Mouse (Mus musculus) thymus, adult 2 months (tissue): Measurements from ENCODE around the gene Ltbp2.

Experiments used
- CTCF ChIP-seq: fragments of 200-500 bp; IDR thresholded peaks from 2 replicates; pipeline ENCODE4 v1.5.1; 2012; ENCODE audit warnings: mild to moderate bottlenecking, control low read depth, low read length, moderate library complexity, borderline replicate concordance; ENCODE audit not compliant: control insufficient read depth, poor library complexity, insufficient read depth; ENCODE audit errors: extremely low read depth
- POLR2A ChIP-seq: fragments of 200-500 bp; IDR thresholded peaks from 2 replicates; pipeline ENCODE4 v1.6.1; 2012; ENCODE audit warnings: mild to moderate bottlenecking, low read length, control low read depth, moderate library complexity; ENCODE audit not compliant: control insufficient read depth, poor library complexity, insufficient read depth; ENCODE audit errors: extremely low read depth

DNA sequence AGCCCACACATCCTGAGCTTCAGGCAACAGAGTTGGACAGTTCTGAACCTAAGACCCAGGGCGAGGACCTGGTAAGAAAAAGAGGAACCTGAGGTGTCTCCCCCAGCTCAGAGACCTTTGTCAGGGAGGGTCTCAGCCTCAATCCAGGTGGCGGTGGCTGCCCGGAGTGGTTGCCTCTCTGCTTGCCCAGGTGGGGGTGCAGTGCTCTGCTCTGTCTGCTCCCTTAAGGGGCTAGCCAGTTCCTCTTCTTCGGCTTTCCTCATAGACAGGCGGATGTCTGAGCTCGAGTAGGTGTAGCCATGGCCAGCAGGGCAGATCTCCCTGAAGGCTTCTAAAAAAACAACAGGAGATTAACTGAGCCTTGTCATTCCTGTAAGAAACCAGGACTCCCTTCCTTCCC lies 67.3 kb downstream of the Ltbp2 start:
- TF ChIP-seq CTCF (no peak), POLR2A (no peak)
